Mouse (Mus musculus) neural tube, embryonic 12.5 days (tissue): ENCODE results near the gene Cbl. TPM values are rescaled to one million over a fixed set of nuclear protein-coding genes. Genes with fewer than 3 reads are reported as not detected.

ENCODE experiments used
- ATAC-seq: fragments of 200-750 bp; cut with Nextera tagmentation; 2 replicates; pipeline ENCODE4 v1.8.0; 2017; ENCODE audit warnings: low read depth, mild to moderate bottlenecking, moderate TSS enrichment, moderate library complexity; ENCODE audit not compliant: low FRiP score
- H3K27ac ChIP-seq: fragments of 300-500 bp; sonication (generic); 2 replicates; pipeline ENCODE4 v1.5.1; 2016
- H3K27me3 ChIP-seq: fragments of 300-500 bp; sonication (generic); replicated peaks from 2 replicates; pipeline ENCODE4 v1.6.1; 2016; ENCODE audit warnings: mild to moderate bottlenecking
- H3K36me3 ChIP-seq: fragments of 300-500 bp; sonication (generic); 2 replicates; pipeline ENCODE4 v1.6.1; 2016; ENCODE audit warnings: mild to moderate bottlenecking
- H3K4me1 ChIP-seq: fragments of 300-500 bp; sonication (generic); 2 replicates; pipeline ENCODE4 v1.6.1; 2016
- H3K4me2 ChIP-seq: fragments of 300-500 bp; sonication (generic); replicated peaks from 2 replicates; pipeline ENCODE4 v1.6.1; 2016; ENCODE audit warnings: mild to moderate bottlenecking
- H3K4me3 ChIP-seq: fragments of 300-500 bp; sonication (generic); 2 replicates; pipeline ENCODE4 v1.5.1; 2016
- H3K9ac ChIP-seq: fragments of 300-500 bp; sonication (generic); 2 replicates; pipeline ENCODE4 v1.6.1; 2016; ENCODE audit warnings: mild to moderate bottlenecking
- H3K9me3 ChIP-seq: fragments of 300-500 bp; sonication (generic); 2 replicates; pipeline ENCODE4 v1.6.1; 2016; ENCODE audit warnings: mild to moderate bottlenecking
- WGBS: fragments of 180-500 bp; shearing (Covaris S2); methylation state at CpG from one replicate; pipeline ENCODE4 v1.1.7; 2016; 5-methylcytosine and 5-hydroxymethylcytosine counted together
- polyA plus RNA-seq: library from polyadenylated mRNA; unstranded; fragments of >200 nt; fragmentation: Nextera tagmentation; extraction: Ambion mirVana; gene quantifications from 2 replicates; pipeline ENCODE4 v1.2.1, GENCODE M21; 2016

The Cbl gene
- polyA plus RNA-seq, 1 experiment from 2014 or later = 22.1 TPM

DNA sequence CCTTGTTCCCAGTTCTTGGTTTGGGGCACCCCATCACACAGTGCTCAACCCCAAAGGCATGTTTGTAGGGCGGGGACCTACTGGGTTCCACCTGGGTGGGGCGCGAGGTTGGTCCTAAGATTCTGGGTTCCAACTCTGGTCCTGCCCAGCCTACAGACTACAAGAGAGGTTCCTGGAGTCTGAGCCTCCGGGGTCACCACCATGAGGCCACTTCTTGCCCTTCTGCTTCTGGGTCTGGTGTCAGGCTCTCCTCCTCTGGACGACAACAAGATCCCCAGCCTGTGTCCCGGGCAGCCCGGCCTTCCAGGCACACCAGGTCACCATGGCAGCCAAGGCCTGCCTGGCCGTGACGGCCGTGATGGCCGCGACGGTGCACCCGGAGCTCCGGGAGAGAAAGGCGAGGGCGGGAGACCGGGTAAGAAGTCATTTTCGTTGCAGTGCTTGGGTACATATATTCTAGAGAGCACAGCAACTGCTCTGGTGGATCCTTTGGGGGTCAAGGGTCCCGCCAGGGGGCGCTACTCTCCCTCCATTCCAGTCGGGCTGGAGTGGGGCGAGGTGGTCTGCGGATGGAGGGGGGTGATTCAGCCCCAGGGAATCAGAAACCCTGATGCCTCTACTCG lies 126.2 kb downstream of the Cbl start:
- H3K4me1 ChIP-seq = peaks cover 46% of the 10 kb centered on the region
- WGBS = 39% methylated on average over 25 of the region's 25 CpGs

GRCm38 (mm10) chr9:44107110-44107509 lies 126.7 kb downstream of the Cbl start, which contains the start of gene C1qtnf5:
Gene C1qtnf5 (plus strand): TSS chr9:44107245.
- ATAC-seq = no peak
- 0 out of 2 replicates have a peak within 1 kb of the TSS, but pooled peaks have one; percentile 26 for H3K9ac ChIP-seq
- no peaks in the 10 kb centered on the region for H3K9me3 ChIP-seq
- H3K27ac ChIP-seq = no peak within 1 kb of the TSS
- 41% methylated on average over 8 of the region's 8 CpGs for WGBS
- no peak within 1 kb of the TSS for H3K4me3 ChIP-seq
- H3K27me3 ChIP-seq = no peaks in the 10 kb centered on the region
- H3K36me3 ChIP-seq = peaks cover 18% of the 10 kb centered on the region
- peaks cover 46% of the 10 kb centered on the region for H3K4me1 ChIP-seq
- peak within 1 kb of the TSS; percentile 44 for H3K4me2 ChIP-seq

More for the DNA sequence above, 126.2 kb downstream of the Cbl start:
- peak overlapping the region; percentile 44 for H3K4me2 ChIP-seq
- H3K27ac ChIP-seq = no peak overlapping the region
- H3K9ac ChIP-seq = 0 out of 2 replicates have a peak overlapping the region, but pooled peaks have one; percentile 26
- no peak overlapping the region for H3K4me3 ChIP-seq
- no peaks in the 10 kb centered on the region for H3K27me3 ChIP-seq
- H3K9me3 ChIP-seq = no peaks in the 10 kb centered on the region
- peaks cover 18% of the 10 kb centered on the region for H3K36me3 ChIP-seq
- ATAC-seq = no peak

DNA sequence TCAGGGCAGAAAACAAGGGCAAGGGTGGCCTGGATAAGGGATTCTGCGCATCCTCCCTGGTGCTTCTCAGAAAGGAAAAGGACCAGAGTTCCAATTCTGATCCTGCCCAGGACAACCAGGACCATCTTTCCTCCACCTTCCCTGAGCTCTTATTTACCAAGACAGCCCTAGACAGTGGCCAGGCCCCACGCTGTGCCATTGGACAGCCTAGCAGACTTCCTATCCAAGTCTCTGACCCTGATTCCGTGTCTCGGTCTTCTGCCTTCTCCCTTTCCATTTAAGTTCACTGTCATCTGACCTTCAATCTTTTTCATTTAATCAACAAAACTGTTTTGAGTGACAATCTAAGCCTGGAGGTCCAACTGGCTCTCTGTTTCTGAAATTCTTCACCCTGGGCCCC lies 127.3 kb downstream of the Cbl start:
- ATAC-seq = no peak
- H3K9me3 ChIP-seq = no peaks in the 10 kb centered on the region
- no peak overlapping the region for H3K4me3 ChIP-seq
- no peak overlapping the region for H3K27ac ChIP-seq
- H3K27me3 ChIP-seq = no peaks in the 10 kb centered on the region
- H3K9ac ChIP-seq = no peak overlapping the region
- H3K4me1 ChIP-seq = peaks cover 42% of the 10 kb centered on the region
- peaks cover 18% of the 10 kb centered on the region for H3K36me3 ChIP-seq
- peak overlapping the region; percentile 44 for H3K4me2 ChIP-seq
- WGBS = 90% methylated on average over 4 of the region's 4 CpGs

DNA sequence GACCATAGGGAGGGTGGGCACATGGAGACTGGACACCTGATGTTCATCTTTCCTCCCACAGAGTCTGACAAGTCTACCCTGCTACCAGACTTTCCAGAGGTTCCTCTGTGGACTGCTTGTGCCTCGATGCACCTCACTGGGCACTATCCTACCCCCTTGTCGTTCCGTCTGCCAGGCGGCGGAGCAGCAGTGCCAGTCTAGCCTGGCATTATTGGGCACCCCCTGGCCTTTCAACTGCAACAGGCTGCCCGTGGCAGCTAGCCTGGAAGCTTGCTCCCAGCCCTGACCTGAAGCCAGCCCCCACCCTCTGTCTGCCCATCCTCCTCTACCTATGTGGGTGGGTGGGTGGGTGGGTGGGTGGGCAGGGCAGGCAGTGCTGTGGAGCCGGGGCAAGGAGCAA lies 127.7 kb downstream of the Cbl start:
- no peak overlapping the region for H3K4me3 ChIP-seq
- no peak overlapping the region for H3K9ac ChIP-seq
- ATAC-seq = no peak
- no peak overlapping the region for H3K4me2 ChIP-seq
- H3K9me3 ChIP-seq = no peaks in the 10 kb centered on the region
- 96% methylated on average over 7 of the region's 7 CpGs for WGBS
- H3K36me3 ChIP-seq = peaks cover 18% of the 10 kb centered on the region
- peaks cover 41% of the 10 kb centered on the region for H3K4me1 ChIP-seq
- no peaks in the 10 kb centered on the region for H3K27me3 ChIP-seq
- H3K27ac ChIP-seq = no peak overlapping the region

DNA sequence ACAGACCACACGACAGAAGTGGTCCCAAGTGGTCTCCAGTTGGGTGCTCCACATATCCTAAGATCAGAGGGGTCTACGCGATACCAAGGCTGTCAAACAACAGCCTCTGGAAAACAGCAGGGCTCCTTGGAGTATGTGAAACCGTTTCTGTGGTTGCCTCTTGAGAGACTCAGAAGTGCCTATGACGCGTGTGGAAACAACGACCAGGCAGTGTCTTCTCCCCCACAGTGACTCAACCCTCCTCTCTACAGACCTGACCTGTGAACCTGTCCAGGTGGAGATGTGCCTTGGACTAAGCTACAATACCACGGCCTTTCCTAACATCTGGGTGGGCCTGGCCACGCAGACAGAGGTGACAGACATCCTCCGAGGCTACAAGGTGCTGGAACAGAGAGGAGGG lies 128.1 kb downstream of the Cbl start:
- Histone ChIP-seq H3K4me1 (peaks cover 41% of the 10 kb centered on the region), H3K9ac (no peak overlapping the region), H3K27ac (no peak overlapping the region), H3K9me3 (no peaks in the 10 kb centered on the region), H3K4me2 (no peak overlapping the region), H3K27me3 (no peaks in the 10 kb centered on the region), H3K36me3 (peaks cover 18% of the 10 kb centered on the region), H3K4me3 (no peak overlapping the region)
- 91% methylated on average over 10 of the region's 10 CpGs for WGBS
- ATAC-seq = no peak

GRCm38 (mm10) chr9:44104881-44105280 lies 129.0 kb downstream of the Cbl start:
- H3K27ac ChIP-seq = no peak overlapping the region
- H3K9me3 ChIP-seq = no peaks in the 10 kb centered on the region
- no peak overlapping the region for H3K9ac ChIP-seq
- H3K36me3 ChIP-seq = peaks cover 13% of the 10 kb centered on the region; the same call in 1 of the 2 replicates
- no peak for ATAC-seq
- H3K4me1 ChIP-seq = peaks cover 33% of the 10 kb centered on the region
- no peaks in the 10 kb centered on the region for H3K27me3 ChIP-seq
- WGBS = 92% methylated on average over 7 of the region's 7 CpGs
- H3K4me3 ChIP-seq = no peak overlapping the region
- no peak overlapping the region for H3K4me2 ChIP-seq

- WGBS = 73% methylated on average over 9 of the region's 9 CpGs
- Histone ChIP-seq H3K4me3 (no peak within 1 kb of the TSS), H3K4me1 (peaks cover under 1% of the 10 kb centered on the region; the same call in 1 of the 2 replicates), H3K36me3 (peaks cover 13% of the 10 kb centered on the region; the same call in 1 of the 2 replicates), H3K27ac (no peak within 1 kb of the TSS), H3K9me3 (no peaks in the 10 kb centered on the region), H3K9ac (no peak within 1 kb of the TSS), H3K4me2 (no peak within 1 kb of the TSS), H3K27me3 (no peaks in the 10 kb centered on the region)
- ATAC-seq = no peak
Measured at GRCm38 (mm10) chr9:44101490-44101889, 132.4 kb downstream of the Cbl start, which contains the start of gene Mfrp. Gene Mfrp (plus strand): TSS chr9:44101729.

DNA sequence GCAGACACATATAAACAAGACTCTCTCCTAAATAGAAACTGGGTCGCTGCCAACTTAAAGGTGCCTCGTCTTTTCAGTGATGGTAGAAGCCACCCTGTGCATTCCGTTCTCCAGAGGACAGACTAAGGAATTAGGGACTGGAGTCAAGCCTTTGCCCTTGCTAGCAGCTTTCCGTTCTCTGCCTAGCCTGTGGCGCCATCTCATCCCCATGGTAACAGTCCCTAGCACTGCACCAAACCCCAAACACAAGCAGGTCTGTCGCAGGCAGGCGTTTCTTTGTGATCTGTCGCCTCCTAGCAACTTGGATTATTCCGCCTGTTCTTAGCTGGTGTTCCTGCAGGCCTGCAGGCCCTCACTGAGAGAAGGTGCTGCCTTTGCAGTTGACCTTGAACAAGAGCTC lies 137.3 kb downstream of the Cbl start:
- 22% methylated on average over 9 of the region's 9 CpGs for WGBS
- Histone ChIP-seq H3K27me3 (no peaks in the 10 kb centered on the region), H3K4me3 (no peak overlapping the region), H3K27ac (no peak overlapping the region), H3K9ac (no peak overlapping the region), H3K36me3 (peaks cover 3% of the 10 kb centered on the region; the same call in 1 of the 2 replicates), H3K4me1 (peaks cover 5% of the 10 kb centered on the region; the same call in 1 of the 2 replicates), H3K9me3 (no peaks in the 10 kb centered on the region), H3K4me2 (no peak overlapping the region)
- peak; percentile 56; the same call in 1 of the 2 replicates for ATAC-seq

GRCm38 (mm10) chr9:44095781-44096180 lies 138.1 kb downstream of the Cbl start:
- H3K9me3 ChIP-seq = no peaks in the 10 kb centered on the region
- no peak overlapping the region for H3K27ac ChIP-seq
- H3K4me2 ChIP-seq = no peak overlapping the region
- peaks cover 5% of the 10 kb centered on the region; the same call in 1 of the 2 replicates for H3K4me1 ChIP-seq
- H3K36me3 ChIP-seq = peaks cover 9% of the 10 kb centered on the region; the same call in 1 of the 2 replicates
- H3K9ac ChIP-seq = no peak overlapping the region
- no peaks in the 10 kb centered on the region for H3K27me3 ChIP-seq
- no peak overlapping the region for H3K4me3 ChIP-seq
- ATAC-seq = no peak
- 91% methylated on average over 9 of the region's 9 CpGs for WGBS

GRCm38 (mm10) chr9:44094737-44095136 lies 139.1 kb downstream of the Cbl start:
- H3K36me3 ChIP-seq = peaks cover 9% of the 10 kb centered on the region; the same call in 1 of the 2 replicates
- 95% methylated on average over 3 of the region's 3 CpGs for WGBS
- H3K4me1 ChIP-seq = peaks cover 5% of the 10 kb centered on the region; the same call in 1 of the 2 replicates
- H3K9ac ChIP-seq = no peak overlapping the region
- H3K4me3 ChIP-seq = no peak overlapping the region
- H3K27me3 ChIP-seq = no peaks in the 10 kb centered on the region
- H3K27ac ChIP-seq = no peak overlapping the region
- H3K4me2 ChIP-seq = no peak overlapping the region
- ATAC-seq = no peak
- no peaks in the 10 kb centered on the region for H3K9me3 ChIP-seq

GRCm38 (mm10) chr9:44093612-44094503 lies 140.0 kb downstream of the Cbl start:
- Histone ChIP-seq H3K9ac (no peak overlapping the region), H3K4me3 (no peak overlapping the region), H3K27me3 (no peaks in the 10 kb centered on the region), H3K36me3 (peaks cover 9% of the 10 kb centered on the region; the same call in 1 of the 2 replicates), H3K9me3 (no peaks in the 10 kb centered on the region), H3K27ac (no peak overlapping the region), H3K4me2 (peak overlapping the region; percentile 47), H3K4me1 (peaks cover 5% of the 10 kb centered on the region; the same call in 1 of the 2 replicates)
- 32% methylated on average over 24 of the region's 24 CpGs for WGBS
- peak; percentile 56; the same call in 1 of the 2 replicates for ATAC-seq
